Mouse (Mus musculus) brown adipose tissue, adult 24 weeks (tissue): ENCODE results near the gene Nrsn2. TPM values are rescaled to one million over a fixed set of nuclear protein-coding genes. Genes with fewer than 3 reads are reported as not detected.
A peak's percentile ranks its signal among the peaks of the same experiment; 100 is the strongest.

Experiments used
- H3K27ac ChIP-seq: fragments of 200-500 bp; replicated peaks from 2 replicates; pipeline ENCODE4 v1.5.1; 2012; ENCODE audit warnings: low read depth, mild to moderate bottlenecking, low read length
- H3K4me1 ChIP-seq: fragments of 200-500 bp; 2 replicates; pipeline ENCODE4 v1.6.1; 2012; ENCODE audit warnings: low read length, mixed read lengths; ENCODE audit not compliant: control insufficient read depth, insufficient read depth, insufficient read length
- H3K4me3 ChIP-seq: fragments of 200-500 bp; 2 replicates; pipeline ENCODE4 v1.5.1; 2012; ENCODE audit warnings: low read depth, mild to moderate bottlenecking, low read length, moderate library complexity; ENCODE audit not compliant: insufficient read depth
- polyA plus RNA-seq: library from polyadenylated mRNA; stranded (reverse); fragments of >200 nt; gene quantifications from 2 replicates; pipeline ENCODE4 v1.2.4, GENCODE M21; 2012; ENCODE audit not compliant: missing spikeins, insufficient read depth, insufficient read length

Gene Nrsn2
- polyA plus RNA-seq, 1 experiment, result not detected

DNA sequence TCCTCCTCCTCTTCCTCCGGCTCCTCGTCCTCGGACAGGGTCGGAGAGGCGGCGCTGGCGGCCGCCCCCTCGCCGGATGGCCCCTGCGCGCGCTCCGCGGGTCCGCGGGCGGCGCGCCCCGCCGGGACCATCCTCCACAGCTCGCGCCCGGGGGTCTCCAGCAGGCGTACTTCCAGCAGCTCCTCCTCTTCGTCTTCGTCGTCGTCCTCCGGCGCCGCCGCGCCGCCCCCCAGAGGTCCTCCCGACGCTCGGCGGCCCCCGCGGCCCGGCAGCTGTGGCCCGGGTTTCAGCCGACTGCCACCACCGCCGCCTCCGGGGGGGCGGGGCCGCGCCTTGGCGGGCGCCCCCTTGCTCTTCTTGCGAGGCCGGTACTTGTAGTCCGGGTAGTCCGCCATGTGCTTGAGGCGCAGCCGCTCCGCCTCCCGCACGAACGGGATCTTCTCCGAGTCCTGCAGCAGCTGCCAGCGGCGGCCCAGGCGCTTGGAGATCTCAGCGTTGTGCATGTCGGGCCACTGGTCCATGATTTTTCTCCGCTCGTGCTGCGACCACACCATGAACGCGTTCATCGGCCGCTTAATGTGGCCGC lies 20.7 kb upstream of the Nrsn2 start:
- H3K27ac ChIP-seq, result no peak overlapping the region
- no peaks in the 10 kb centered on the region for H3K4me1 ChIP-seq
- H3K4me3 ChIP-seq, result peak overlapping the region; percentile 68

DNA sequence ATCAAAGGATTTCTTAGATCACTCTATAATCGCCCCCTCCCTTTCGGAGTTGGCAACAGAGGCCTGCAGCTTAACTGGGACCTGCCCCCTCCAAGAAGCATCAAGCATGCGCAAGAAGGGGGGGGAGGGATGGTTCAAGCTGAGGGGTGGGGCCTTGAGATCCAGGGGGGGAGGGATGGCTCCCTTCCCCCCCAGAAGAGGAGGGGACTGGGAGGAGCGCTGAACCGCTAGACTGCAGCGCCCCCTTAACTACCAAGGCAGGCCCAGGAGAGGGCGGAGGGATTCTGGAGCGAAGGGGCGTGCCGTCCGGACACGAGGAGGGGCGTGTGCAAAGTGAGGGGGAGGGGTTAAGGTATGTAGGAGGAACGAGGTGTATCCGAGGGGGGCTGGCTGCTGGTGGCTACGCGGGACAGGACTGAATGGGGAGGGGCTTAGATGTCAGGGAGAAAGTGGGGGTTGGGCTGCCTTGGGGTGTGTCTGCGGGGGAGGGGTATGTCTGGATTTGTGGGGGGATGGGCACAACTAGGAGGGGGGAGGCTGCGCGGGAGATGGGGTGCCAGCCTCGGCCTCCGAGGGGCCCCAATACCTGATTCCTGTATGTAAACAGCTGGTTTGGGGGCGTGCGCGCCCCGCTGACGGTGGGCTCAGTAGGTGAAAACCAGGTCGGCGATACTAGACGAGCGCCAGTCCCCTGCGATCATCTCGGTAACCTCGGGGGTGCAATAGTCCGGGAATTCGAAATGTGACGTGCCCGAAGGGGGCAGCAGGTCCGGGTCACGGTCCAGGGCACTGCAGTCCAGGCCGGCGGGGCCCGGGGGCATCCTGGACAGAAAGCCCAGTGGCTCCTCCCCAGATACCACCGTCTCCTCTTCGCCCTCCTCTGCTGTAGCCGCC lies 19.9 kb upstream of the Nrsn2 start:
- H3K4me3 ChIP-seq, result peak overlapping the region; percentile 68
- no peaks in the 10 kb centered on the region for H3K4me1 ChIP-seq
- H3K27ac ChIP-seq, result no peak overlapping the region

DNA sequence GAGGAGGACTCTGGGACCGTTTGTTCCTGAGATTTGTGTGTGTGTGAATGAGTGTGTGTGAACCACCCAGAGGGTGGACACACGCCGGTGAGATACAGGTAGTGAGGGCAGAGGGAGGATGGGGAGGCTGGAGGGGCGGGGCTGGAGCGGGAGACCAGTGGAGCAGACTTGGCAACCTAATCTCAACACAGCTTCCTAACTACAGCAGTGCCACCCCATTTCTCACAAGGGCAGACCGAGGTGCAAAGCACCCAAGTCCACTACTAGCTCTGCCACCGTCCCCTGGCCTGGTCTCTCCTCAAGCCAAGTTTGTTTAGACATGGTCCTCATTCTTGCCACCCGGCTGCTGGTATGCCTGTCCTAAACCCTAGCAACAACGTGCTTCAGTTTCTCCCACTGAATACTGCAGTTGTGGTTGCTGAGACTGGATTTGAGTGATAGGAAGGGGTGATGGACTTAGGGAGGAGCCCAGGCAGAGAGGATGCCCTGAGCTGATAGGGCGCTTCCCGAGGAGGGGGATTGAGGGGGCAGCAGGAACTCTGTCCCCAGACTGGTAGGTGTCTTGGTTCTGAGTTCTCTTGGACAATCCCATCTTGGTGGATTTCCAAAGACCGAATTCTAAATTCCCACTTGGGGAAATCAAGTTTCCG lies 19.0 kb upstream of the Nrsn2 start:
- no peak overlapping the region for H3K4me3 ChIP-seq
- H3K27ac ChIP-seq, result no peak overlapping the region

DNA sequence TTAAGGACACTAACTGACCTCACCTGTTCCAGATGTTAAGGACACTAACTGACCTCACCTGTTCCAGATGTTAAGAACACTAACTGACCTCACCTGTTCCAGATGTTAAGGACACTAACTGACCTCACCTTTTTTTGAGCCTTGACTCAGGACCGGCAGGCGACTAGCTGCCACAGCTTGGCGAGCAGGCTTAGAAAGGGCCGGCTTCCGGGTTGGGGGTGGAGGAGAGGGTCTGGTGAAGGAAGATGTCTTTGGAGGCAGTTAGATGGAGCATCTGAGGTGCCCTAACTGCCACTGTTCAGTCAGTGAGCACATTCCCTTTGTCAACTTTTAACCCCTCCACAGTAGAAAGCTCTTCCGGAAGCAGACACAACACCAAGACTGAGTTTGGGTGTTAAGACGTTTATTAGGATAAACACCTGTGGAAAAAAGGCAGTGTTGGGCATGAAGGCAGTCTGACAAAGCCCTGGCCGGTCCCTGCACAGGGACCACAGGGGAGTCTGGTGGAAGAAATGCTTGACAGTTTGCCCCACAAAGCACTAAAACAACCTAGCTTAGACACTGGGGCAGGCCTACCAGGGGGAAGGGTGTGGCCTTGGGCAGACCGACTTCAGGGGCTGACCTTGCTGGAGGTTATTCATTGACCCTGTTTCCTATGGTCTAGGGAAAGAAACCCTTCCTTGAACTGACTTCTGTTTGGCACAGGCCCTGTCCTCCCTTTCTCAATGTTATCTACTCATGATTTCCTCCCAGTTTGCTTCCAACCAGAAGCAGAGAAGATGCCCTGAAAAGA lies 17.0 kb upstream of the Nrsn2 start:
- H3K27ac ChIP-seq, result no peak overlapping the region
- no peaks in the 10 kb centered on the region for H3K4me1 ChIP-seq
- no peak overlapping the region for H3K4me3 ChIP-seq

More for the DNA sequence above, 19.0 kb upstream of the Nrsn2 start:
- no peaks in the 10 kb centered on the region for H3K4me1 ChIP-seq

DNA sequence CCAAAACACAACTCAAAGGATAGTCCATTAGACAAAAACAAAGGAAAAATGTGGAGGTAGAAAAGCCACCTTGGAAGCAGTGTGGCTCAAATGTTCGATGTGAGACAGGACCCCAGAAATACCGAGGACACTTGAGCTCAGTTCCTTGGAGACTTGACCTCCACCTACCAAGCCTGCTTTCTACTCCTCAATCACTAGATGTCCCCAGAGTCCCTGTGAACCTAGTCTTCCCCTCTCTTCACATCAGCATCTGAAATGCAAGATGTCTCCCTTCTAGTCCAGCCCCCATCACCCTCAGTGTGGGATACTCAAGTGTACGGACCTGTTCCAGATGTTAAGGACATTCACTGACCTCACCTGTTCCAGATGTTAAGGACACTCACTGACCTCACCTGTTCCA lies 16.3 kb upstream of the Nrsn2 start:
- Histone ChIP-seq H3K4me1 (no peaks in the 10 kb centered on the region), H3K4me3 (no peak overlapping the region), H3K27ac (no peak overlapping the region)

DNA sequence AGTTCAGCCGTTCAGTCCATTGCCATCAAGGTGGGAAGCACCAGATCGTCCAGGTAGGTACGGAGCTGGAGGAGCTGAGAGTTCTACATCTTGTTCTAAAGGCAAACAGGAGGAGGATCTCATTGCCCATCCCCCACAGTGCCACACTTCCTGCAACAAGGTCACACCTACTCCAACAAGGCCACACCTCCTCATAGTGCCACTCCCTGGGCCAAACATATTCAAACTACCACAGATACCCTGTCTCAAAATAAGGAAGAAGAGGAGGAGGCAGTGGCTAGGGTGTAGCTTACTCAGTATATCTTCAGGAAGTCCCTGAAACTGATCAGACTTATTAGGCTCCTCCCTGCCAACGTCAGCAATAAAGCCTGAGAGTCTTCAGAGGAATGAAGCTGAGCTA lies 7.8 kb upstream of the Nrsn2 start:
- H3K27ac ChIP-seq, result no peak overlapping the region
- no peak overlapping the region for H3K4me3 ChIP-seq
- no peaks in the 10 kb centered on the region for H3K4me1 ChIP-seq

DNA sequence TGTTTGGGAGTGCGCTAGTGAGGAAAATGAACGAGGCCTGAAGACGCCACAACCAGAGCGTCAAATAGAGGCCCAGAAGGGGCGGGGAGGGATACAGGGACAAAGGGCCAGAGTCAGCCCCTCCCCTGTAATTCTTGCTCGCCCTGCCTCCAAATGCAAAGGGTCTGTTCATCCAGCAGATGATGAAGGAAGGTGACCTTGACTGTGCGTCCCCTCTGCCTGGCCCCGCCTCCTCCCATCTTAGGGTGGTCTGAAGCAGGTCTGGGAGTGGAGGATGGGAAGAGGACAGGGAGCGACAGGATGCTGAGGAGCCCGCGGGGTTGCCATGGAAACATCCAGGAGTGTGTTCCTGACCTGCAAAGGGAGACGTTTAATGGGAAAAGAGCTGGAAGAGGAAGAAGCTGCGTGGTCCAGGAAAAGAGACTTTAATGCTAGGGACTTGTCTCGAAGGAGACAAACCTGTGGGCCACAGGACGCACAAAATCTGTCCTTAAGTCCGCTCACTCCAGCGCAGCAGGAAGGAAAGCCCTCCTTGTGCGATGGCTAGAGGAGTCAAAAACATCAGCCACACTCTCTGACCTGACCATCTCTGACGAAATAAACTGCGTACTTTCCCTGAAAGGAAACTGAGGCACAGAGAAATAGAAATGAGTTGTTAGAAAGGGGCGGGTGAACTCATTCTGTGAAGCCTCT lies 640 bp downstream of the Nrsn2 start:
- no peak overlapping the region for H3K4me3 ChIP-seq
- H3K4me1 ChIP-seq, result no peaks in the 10 kb centered on the region
- H3K27ac ChIP-seq, result no peak overlapping the region

DNA sequence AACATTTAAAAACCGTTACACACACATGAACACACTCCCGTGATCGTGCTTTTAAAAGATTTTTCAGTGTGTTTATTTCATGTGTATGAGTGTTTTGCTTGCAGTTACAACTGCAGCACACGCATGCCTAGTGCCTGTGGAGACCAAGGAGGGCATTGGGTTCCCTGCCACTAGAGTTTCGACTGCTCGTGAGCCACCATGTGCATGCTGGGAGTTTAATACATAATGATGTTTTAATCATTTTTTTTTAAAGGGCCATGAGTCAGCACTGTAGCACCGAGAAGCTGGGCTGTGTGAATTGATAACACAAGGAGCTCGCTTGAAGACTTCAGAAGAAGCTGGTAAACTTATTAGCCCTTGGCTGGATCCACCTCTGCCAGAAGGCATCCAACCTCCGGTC lies 2.9 kb downstream of the Nrsn2 start:
- H3K4me3 ChIP-seq, result no peak overlapping the region
- H3K27ac ChIP-seq, result no peak overlapping the region
- H3K4me1 ChIP-seq, result no peaks in the 10 kb centered on the region

DNA sequence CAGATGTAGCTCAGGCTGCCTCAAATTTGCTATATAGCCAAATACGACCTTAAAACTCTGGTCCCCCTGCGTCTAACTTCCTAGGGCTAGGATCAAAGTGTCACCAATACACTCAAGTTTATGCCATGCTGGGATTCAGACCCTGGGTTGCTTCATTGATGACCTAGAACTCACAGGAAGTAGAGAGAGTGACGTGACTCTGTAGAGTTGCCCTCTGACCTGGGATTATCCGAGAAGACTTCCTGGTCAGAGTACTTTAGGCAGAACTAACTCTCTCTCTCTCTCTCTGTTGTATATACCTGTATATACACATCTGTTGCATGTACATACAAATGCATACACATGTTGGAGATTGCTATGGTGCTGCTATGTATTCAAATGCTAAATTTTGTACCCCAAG lies 3.8 kb downstream of the Nrsn2 start:
- H3K4me3 ChIP-seq, result no peak overlapping the region
- H3K27ac ChIP-seq, result no peak overlapping the region
- no peaks in the 10 kb centered on the region for H3K4me1 ChIP-seq

DNA sequence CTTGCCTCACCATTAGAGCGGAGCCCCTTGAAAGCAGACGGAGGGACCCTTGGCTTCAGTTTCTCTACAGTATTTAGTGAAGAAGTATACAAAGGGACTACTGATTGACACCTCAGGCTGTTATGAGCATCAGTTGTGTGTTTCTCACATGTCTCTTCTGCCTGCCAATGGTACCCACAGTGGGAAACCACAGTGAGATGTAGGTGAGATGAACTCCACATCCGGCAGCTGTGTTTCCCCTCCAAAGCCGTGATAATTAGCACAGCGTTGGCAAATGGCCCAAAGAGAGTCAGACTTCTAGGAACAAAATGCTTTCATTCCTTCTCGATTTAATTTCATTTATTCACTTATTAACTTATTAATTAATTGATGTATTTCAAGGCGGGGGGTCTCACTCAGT lies 4.3 kb downstream of the Nrsn2 start:
- no peak overlapping the region for H3K4me3 ChIP-seq
- H3K4me1 ChIP-seq, result no peaks in the 10 kb centered on the region
- H3K27ac ChIP-seq, result no peak overlapping the region

DNA sequence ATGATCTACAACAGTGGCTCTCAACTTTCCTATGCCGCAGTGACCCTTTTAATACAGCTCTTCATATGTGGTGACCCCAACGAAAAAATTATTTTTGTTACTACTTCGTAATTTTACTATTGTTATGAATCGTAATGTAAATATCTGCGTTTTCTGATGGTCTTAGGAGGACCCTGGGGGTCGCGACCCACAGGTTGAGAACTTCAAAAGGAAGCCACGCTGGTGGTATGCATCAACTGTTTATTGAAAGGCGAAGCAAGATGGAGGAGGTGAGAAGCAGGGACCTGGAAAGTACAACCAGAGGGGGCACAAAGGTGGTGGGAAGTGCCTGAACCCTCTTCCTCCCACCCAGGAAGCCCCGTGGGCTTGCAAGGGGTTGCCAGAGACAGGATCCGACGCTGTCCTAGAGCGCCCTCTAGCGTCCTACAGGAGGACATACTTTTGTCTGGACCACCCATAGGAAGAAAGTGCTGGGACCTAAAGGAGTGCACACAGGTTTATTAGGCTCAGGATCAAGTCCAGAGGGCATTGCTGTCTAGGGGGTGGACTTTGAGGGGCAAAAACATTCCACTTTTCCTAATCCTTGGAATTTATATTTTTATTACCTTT lies 7.8 kb downstream of the Nrsn2 start:
- Histone ChIP-seq H3K4me3 (no peak overlapping the region), H3K4me1 (no peaks in the 10 kb centered on the region), H3K27ac (no peak overlapping the region)

DNA sequence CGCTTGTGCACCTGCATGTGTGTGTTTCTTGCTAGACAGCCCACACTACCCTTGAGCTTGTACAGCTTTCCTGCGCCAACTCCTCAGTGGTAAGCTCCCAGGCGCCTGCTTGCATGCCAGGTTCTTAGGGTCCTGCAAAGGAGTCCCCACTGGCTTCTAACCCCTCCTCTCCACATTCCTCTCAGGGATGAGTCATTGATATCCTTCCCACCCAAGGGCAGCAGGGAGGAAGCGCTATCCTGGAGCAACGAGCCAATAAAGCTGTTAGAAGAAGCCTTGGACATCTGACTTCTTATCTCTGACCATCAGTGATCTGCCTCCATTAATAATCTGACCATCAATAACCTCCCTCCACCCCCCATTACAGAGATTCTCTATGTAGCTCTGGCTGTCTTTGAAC lies 8.5 kb downstream of the Nrsn2 start:
- Histone ChIP-seq H3K4me1 (no peaks in the 10 kb centered on the region), H3K27ac (no peak overlapping the region), H3K4me3 (no peak overlapping the region)

DNA sequence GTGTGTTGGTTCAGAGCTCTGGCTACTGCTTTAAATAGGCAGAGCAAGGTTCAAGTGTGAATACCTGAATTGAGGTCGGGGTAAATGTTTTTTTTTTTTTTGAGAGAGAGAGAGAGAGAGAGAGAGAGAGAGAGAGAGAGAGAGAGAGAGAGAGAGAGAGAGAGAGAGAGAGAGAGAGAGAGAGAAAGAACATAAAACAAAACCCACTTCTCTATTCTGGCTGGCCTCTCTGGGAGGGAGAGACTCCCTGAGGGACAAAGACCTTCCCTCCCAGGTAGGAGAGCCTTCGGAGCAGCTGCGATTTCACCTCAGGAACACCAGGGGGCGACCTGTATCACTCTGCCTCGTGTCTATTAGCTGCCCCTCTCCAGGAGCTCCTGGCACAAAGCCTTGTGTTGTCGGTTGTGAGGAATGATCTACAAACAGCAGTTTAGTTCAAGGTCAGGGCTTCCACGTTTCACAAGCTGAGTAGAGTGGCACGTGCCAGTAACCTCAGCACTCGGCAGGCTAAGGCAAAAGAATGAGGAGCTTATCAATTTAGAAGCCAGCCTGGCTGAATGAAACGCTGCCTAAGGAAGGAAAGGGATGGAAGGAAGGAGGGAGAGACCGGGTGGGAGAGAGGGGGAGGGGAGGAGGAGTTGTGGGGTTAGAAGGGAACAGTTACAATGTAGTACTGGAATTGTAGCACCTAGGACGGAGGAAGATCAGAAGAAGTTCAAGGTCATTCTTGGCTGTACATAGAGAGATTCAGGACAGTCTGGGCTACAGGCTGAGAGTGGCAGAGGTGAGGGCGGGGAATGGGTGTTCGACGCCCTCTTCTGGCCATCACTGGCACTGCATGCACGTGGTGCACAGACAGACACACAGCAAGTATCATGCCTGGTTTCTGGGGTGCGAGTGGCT lies 12.9 kb downstream of the Nrsn2 start:
- Histone ChIP-seq H3K4me3 (no peak overlapping the region), H3K27ac (peak overlapping the region; percentile 9; the same call in 1 of the 2 replicates), H3K4me1 (peaks cover 11% of the 10 kb centered on the region)
